Mouse (Mus musculus): Measurements from ENCODE around the gene Ablim1. TPM values are rescaled to one million over a fixed set of nuclear protein-coding genes. Genes with fewer than 3 reads are reported as not detected.

Ablim1 gene
- polyA plus RNA-seq, 1 experiment from 2014 or later = 40.5 TPM

DNA sequence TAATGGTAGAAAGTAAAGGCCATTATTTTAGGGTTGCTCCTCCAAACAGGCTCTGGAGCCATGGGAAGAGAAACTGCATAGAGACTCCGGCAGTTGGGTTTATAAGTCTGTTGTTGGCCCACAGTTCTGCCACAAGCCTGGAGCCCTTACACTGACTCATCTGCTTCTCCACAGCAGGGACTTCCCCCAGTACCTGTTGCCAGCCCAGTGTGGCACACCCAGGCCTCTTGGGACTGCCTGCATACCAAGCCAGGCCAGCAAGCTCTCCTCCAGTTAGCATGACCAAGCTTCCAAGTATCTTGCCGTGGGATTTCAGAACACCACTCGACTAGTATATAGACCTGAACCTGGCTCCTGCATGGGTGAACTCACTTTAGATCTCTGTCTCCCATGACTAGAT, 299.9 kb downstream of the Ablim1 start:
- Histone ChIP-seq H3K27ac (no peak overlapping the region), H3K4me1 (replicated peaks; ENCODE audit: insufficient read depth, low read length) (peaks cover 10% of the 10 kb centered on the region), H3K36me3 (ENCODE audit: insufficient read depth, low read length) (no peaks in the 10 kb centered on the region), H3K9ac (ENCODE audit: low read depth, low read length) (no peak overlapping the region), H3K27me3 (ENCODE audit: insufficient read depth, low read length) (no peaks in the 10 kb centered on the region), H3K9me3 (replicated peaks; ENCODE audit: low read length) (no peaks in the 10 kb centered on the region), H3K4me2 (ENCODE audit: low read length) (no peak overlapping the region), H3K4me3 (replicated peaks; ENCODE audit: low read depth, low read length) (no peak overlapping the region)
- DNase-seq (ENCODE audit: low spot score) = no peak
- TF ChIP-seq CTCF (IDR thresholded peaks at IDR 0.05; ENCODE audit: low read depth) = no peak
- ATAC-seq (replicated peaks; ENCODE audit: low FRiP score, low read depth) = no peak
- 73% methylated on average over 3 of the region's 3 CpGs for WGBS

DNA sequence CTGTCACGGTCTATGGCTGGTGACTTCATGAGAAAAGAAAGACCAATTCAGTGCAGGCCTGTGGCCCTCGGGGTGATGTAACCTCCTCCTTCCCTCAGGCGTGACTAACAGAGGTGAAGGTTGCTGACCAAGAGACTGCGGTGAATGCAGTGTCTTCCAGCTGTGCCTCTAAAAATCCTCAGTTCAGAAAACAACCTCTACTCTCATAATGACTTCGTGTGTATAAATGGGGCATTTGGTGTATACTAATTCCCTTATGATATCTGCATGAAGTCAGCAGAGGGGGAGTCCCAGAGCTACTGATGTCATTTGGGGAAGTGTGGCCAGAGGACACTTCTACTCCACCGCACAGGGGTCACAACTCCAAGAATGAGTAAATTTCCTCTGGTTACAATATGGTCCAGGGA, 301.4 kb downstream of the Ablim1 start:
- Histone ChIP-seq H3K27me3 (ENCODE audit: insufficient read depth, low read length) (no peaks in the 10 kb centered on the region), H3K9me3 (replicated peaks; ENCODE audit: low read length) (no peaks in the 10 kb centered on the region), H3K9ac (ENCODE audit: low read depth, low read length) (no peak overlapping the region), H3K36me3 (ENCODE audit: insufficient read depth, low read length) (no peaks in the 10 kb centered on the region), H3K27ac (no peak overlapping the region; the same call in 1 of the 2 replicates), H3K4me1 (replicated peaks; ENCODE audit: insufficient read depth, low read length) (peaks cover 10% of the 10 kb centered on the region), H3K4me2 (ENCODE audit: low read length) (no peak overlapping the region), H3K4me3 (replicated peaks; ENCODE audit: low read depth, low read length) (no peak overlapping the region)
- DNase-seq (ENCODE audit: low spot score) = peak; percentile 42
- WGBS = 41% methylated on average over 6 of the region's 6 CpGs
- TF ChIP-seq CTCF (IDR thresholded peaks at IDR 0.05; ENCODE audit: low read depth) = no peak
- peak; percentile 87 for ATAC-seq (replicated peaks; ENCODE audit: low FRiP score, low read depth)

DNA sequence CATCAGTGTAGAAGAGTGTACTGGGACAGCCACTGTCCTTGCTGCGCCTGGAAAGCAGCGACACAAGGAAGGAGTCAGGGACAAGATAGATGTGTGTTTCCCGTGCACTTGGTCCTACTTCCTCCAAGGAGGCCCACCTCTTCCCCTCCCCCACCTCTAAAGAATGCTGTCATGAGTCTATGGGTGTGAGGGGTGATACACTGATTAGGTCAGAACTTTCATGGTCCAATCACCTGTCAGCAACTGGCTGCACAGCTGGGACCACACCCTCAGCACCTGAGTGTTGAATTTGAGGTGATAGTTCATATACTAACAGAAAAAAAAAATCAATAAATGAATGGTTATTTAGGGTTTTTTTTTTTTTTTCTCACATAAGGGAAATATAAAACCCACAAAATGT, 302.7 kb downstream of the Ablim1 start:
- Histone ChIP-seq H3K4me1 (replicated peaks; ENCODE audit: insufficient read depth, low read length) (peaks cover 4% of the 10 kb centered on the region), H3K4me3 (replicated peaks; ENCODE audit: low read depth, low read length) (no peak overlapping the region), H3K4me2 (ENCODE audit: low read length) (no peak overlapping the region), H3K27ac (no peak overlapping the region), H3K27me3 (ENCODE audit: insufficient read depth, low read length) (no peaks in the 10 kb centered on the region), H3K9me3 (replicated peaks; ENCODE audit: low read length) (no peaks in the 10 kb centered on the region), H3K9ac (ENCODE audit: low read depth, low read length) (no peak overlapping the region), H3K36me3 (ENCODE audit: insufficient read depth, low read length) (no peaks in the 10 kb centered on the region)
- TF ChIP-seq CTCF (IDR thresholded peaks at IDR 0.05; ENCODE audit: low read depth) = no peak
- DNase-seq (ENCODE audit: low spot score) (no peak), ATAC-seq (replicated peaks; ENCODE audit: low FRiP score, low read depth) (no peak)
- 59% methylated on average over 3 of the region's 3 CpGs for WGBS

- Histone ChIP-seq H3K4me1 (replicated peaks; ENCODE audit: insufficient read depth, low read length) (no peaks in the 10 kb centered on the region), H3K27ac (no peak overlapping the region), H3K4me2 (ENCODE audit: low read length) (no peak overlapping the region), H3K4me3 (replicated peaks; ENCODE audit: low read depth, low read length) (no peak overlapping the region), H3K9ac (ENCODE audit: low read depth, low read length) (no peak overlapping the region), H3K27me3 (ENCODE audit: insufficient read depth, low read length) (no peaks in the 10 kb centered on the region), H3K9me3 (replicated peaks; ENCODE audit: low read length) (no peaks in the 10 kb centered on the region), H3K36me3 (ENCODE audit: insufficient read depth, low read length) (no peaks in the 10 kb centered on the region)
- WGBS = 35% methylated on average over 4 of the region's 4 CpGs
- no peak for ATAC-seq (replicated peaks; ENCODE audit: low FRiP score, low read depth)
- DNase-seq (ENCODE audit: low spot score) = no peak
- no peak for TF ChIP-seq CTCF (IDR thresholded peaks at IDR 0.05; ENCODE audit: low read depth)
These were observed 304.7 kb downstream of the Ablim1 start for GRCm38 (mm10) chr19:57010064-57010463.

DNA sequence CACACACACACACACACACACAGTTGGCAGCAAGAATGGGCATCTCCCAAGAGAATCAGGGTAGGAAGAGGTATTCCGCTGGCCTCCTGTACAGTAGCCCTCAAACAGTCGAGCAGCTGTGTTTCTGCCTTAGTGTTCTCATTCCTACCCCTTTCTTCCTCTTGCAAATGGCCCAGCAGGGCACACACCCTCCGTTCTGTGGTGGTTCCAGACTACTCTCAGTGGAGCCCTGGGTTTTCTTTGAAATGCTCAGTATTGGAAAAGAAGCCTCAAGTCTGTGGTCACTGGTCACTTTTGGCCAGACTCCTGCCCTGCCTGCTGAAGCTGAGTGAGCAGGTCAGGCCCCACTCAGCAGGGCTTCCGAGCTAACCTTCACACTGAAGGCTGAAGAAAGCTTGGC, 305.1 kb downstream of the Ablim1 start:
- H3K27me3 ChIP-seq (ENCODE audit: insufficient read depth, low read length) = no peaks in the 10 kb centered on the region
- no peaks in the 10 kb centered on the region for H3K9me3 ChIP-seq (replicated peaks; ENCODE audit: low read length)
- ATAC-seq (replicated peaks; ENCODE audit: low FRiP score, low read depth) = no peak
- H3K4me1 ChIP-seq (replicated peaks; ENCODE audit: insufficient read depth, low read length) = no peaks in the 10 kb centered on the region
- WGBS = 72% methylated on average over 4 of the region's 4 CpGs
- H3K4me2 ChIP-seq (ENCODE audit: low read length) = no peak overlapping the region
- no peak overlapping the region for H3K9ac ChIP-seq (ENCODE audit: low read depth, low read length)
- no peak overlapping the region for H3K4me3 ChIP-seq (replicated peaks; ENCODE audit: low read depth, low read length)
- DNase-seq (ENCODE audit: low spot score) = no peak
- no peaks in the 10 kb centered on the region for H3K36me3 ChIP-seq (ENCODE audit: insufficient read depth, low read length)
- no peak for TF ChIP-seq CTCF (IDR thresholded peaks at IDR 0.05; ENCODE audit: low read depth)
- H3K27ac ChIP-seq = no peak overlapping the region

DNA sequence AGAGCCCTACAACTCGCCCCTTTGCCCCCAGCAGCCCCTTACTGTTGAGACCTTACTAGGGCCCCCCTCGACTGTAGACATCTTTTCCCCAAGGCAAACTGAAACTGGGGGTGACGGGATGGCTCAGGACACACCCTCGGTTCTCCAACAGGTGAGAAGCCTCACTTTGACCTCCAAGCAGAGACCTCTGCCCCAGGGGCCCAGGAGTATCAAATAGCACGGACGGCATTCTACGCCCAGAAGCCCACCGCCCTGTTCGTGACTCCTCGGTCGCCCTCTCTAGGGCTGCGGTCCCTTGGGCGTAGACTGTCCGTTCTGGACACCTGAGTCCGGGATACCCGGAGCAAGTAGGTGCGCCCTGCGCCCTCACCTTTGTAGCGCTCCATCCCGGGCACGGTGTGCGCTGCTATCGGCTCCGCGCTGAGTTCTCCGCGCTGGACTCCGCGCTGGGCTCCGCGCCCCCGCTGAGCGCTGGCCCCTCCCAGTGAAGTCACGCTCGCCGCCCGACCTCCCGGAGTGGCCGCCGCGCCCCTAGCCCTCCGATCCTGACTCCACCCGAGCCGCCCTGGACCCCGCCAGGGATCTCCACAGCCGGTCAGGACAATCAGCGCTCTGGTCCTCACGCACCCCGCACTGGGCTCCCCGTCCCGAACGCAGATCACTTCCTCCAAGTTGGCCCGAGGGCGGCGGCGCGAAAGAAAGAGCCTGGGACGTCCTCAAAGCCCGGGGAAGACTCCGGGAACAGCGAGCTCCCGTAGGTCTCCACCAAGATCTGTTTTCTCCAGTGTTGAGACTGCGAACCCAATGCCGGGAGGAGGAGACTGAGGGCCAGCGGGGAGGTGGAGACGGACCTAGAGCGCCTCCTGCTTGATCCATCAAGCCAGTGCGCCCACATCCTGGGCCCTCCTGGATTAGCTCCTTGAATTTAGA, 306.7 kb downstream of the Ablim1 start, which contains the start of gene Afap1l2:
TSS of gene Afap1l2 (minus strand) at position 448 of the 930 bp plus-strand sequence.
- Histone ChIP-seq H3K27me3 (ENCODE audit: insufficient read depth, low read length) (no peaks in the 10 kb centered on the region), H3K4me3 (replicated peaks; ENCODE audit: low read depth, low read length) (peak within 1 kb of the TSS; percentile 49), H3K9me3 (replicated peaks; ENCODE audit: low read length) (no peaks in the 10 kb centered on the region), H3K9ac (ENCODE audit: low read depth, low read length) (peak within 1 kb of the TSS; percentile 64), H3K36me3 (ENCODE audit: insufficient read depth, low read length) (no peaks in the 10 kb centered on the region), H3K4me2 (ENCODE audit: low read length) (peak within 1 kb of the TSS; percentile 85), H3K27ac (peak within 1 kb of the TSS; percentile 42; the same call in 1 of the 2 replicates), H3K4me1 (replicated peaks; ENCODE audit: insufficient read depth, low read length) (peaks cover 11% of the 10 kb centered on the region)
- whole genome bisulfite sequencing = 2% methylated on average over 68 of the region's 68 CpGs
- ATAC-seq (replicated peaks; ENCODE audit: low FRiP score, low read depth) (peak; percentile 63), DNase-seq (ENCODE audit: low spot score) (peak; percentile 78)
- TF ChIP-seq CTCF (IDR thresholded peaks at IDR 0.05; ENCODE audit: low read depth) = peak; percentile 70
